Mouse (Mus musculus) kidney, adult 2 months (tissue): ENCODE measurements at regions not wholly inside any gene's neighbourhood (a gene's known extent, or its start where the extent isn't known, plus 50 kb on each side); places are given as distances from the start of the nearest gene placed in this dataset.

Experiments used
- CTCF ChIP-seq: fragments of 200-500 bp; conservative IDR thresholded peaks from 2 replicates; pipeline ENCODE4 v1.5.1; 2011; ENCODE audit warnings: low read depth, mild to moderate bottlenecking, control low read depth, low read length, moderate library complexity, mixed read lengths; ENCODE audit not compliant: insufficient read depth, insufficient read length
- POLR2A ChIP-seq: fragments of 200-500 bp; IDR thresholded peaks from one replicate; pipeline ENCODE4 v1.6.1; 2011; ENCODE audit warnings: low read depth, low read length, control low read depth

GRCm38 (mm10) chr13:57191195-57191594 is 295.4 kb upstream of the Trpc7 start:
- TF ChIP-seq CTCF (no peak), POLR2A (no peak)
